In the genomic region with DNA sequence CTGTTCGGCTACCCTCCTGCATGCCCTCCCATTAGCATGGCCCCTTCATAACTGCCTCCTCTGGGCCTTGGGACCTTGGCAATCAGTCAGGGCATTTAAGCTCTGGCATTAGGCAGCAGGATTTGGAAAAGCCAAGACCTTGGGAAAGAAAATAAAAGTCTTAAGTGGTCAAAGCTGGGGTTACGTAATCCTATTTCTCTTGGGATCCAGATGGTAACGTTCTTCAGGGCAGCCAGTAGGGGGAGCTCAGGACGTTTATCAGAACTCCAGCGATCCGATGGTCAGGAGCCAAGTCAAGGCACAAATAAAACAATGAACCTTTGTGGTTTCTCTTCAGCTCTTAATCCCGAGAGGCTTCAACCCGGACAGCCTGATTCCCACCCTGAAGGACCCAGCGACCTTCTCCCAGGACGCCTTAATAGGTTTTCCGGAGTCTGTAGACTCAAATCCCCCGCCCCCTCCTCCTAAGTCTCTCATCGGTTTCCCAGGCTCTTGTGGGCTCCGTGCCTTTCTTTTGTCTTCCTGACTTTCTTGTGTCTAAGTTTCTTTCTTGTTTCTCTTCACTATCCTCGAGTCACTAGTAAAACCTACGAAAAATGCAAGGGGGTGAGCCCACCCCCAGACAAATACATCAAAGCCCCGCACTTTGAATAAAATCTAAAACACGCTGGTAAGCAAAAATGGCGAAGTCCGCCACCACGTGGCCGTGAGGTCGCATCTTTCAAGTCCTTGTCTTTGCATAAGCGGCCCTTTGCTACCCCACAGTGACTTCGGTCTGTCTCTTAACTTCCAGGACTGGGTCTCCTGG, we compare ENCODE assay signal across 7 mouse cellular contexts. TPM values are rescaled to one million over a fixed set of nuclear protein-coding genes. Genes with fewer than 3 reads are reported as not detected.
DNase-seq lines count a peak whose midpoint lies in the region; TF ChIP-seq lines count a peak whose summit lies in the region.

No protein-coding gene starts in this region.

- no peak for TF ChIP-seq POLR2A in cortical plate, adult 2 months (IDR thresholded peaks at IDR 0.05; ENCODE audit: extremely low read depth, insufficient read depth, low read length)

- DNase-seq in adrenal gland, adult (ENCODE audit: inconsistent age in 2 of 2, low spot score in 1 of 2) = peak; percentile 91 to 96
- DNase-seq in gastrocnemius, postnatal 10 days = peak; percentile 85
- peak; percentile 77 for DNase-seq in induced T-regulatory cell, adult 2 months (ENCODE audit: low read depth)
- peak; percentile 80 to 87 for DNase-seq in left cerebral cortex, postnatal 14 days (ENCODE audit: low spot score in 2 of 2)
- peak; percentile 93 for DNase-seq in mesoderm, embryonic 11.5 days (ENCODE audit: low read depth, low spot score)
- DNase-seq in right cerebral cortex, postnatal 4 days = peak; percentile 91

- peak overlapping the region; percentile 68 for H3K27ac ChIP-seq in cortical plate, adult 2 months (ENCODE audit: insufficient read depth, low read length)

- intact Hi-C loops in left cerebral cortex, postnatal 14 days (cut with DNase I) = loop anchor here (2.0 to 10.0 kb wide), 5 partner anchors 128 to 573 kb away; a partner anchor contains a TSS

- H3K4me1 ChIP-seq in cortical plate, adult 2 months (ENCODE audit: control insufficient read depth, insufficient read depth, low read length) = peaks cover 11% of the 10 kb centered on the region

- peak; percentile 89 for TF ChIP-seq CTCF in cortical plate, adult 2 months (IDR thresholded peaks at IDR 0.05; ENCODE audit: extremely low read depth, insufficient read depth, low read length)

- peak overlapping the region; percentile 32 for H3K4me3 ChIP-seq in cortical plate, adult 2 months (ENCODE audit: insufficient read depth, low read length)

RNA-seq across cellular contexts. Expression of a gene that starts 30.6 kb away (rescaled TPM):
- polyA plus RNA-seq in cortical plate, adult 2 months (2012; rRNA removed) = 79.6 and 87.3 TPM in 2 replicates
- total RNA-seq in gastrocnemius, postnatal 10 days (2021) = 100 to 1,000 TPM; 150 to 158 TPM
- total RNA-seq in left cerebral cortex, postnatal 14 days (2021) = 10 to 100 TPM; 73.9 to 77.1 TPM

Comparison
In these comparisons a context has a peak if more than half of its experiments do, and no peak if none do; other contexts are left out.
1. Peak in every context shown above with its lines: DNase-seq, H3K4me3 ChIP-seq and H3K27ac ChIP-seq.